Mouse (Mus musculus) kidney, postnatal 0 days (tissue): Measurements from ENCODE around the gene 1700001C02Rik. TPM values are rescaled to one million over a fixed set of nuclear protein-coding genes. Genes with fewer than 3 reads are reported as not detected.

ENCODE experiments used
- ATAC-seq: fragments of 200-750 bp; cut with Nextera tagmentation; replicated peaks from 2 replicates; pipeline ENCODE4 v1.8.0; 2017; ENCODE audit warnings: low read depth, moderate number of reproducible peaks, moderate TSS enrichment, moderate library complexity; ENCODE audit not compliant: low FRiP score
- DNase-seq: peaks from one replicate; pipeline ENCODE4 v3.0.0-alpha.2; 2016; ENCODE audit warnings: low spot score
- H3K27ac ChIP-seq: fragments of 300-500 bp; sonication (generic); 2 replicates; pipeline ENCODE4 v1.5.1; 2014; ENCODE audit warnings: mild to moderate bottlenecking
- H3K27me3 ChIP-seq: fragments of 300-500 bp; sonication (generic); 2 replicates; pipeline ENCODE4 v1.6.1; 2014; ENCODE audit warnings: low read length, mixed read lengths; ENCODE audit not compliant: insufficient read depth
- H3K36me3 ChIP-seq: fragments of 300-500 bp; sonication (generic); 2 replicates; pipeline ENCODE4 v1.6.1; 2014; ENCODE audit warnings: low read length, mixed read lengths; ENCODE audit not compliant: insufficient read depth
- H3K4me1 ChIP-seq: fragments of 300-500 bp; sonication (generic); replicated peaks from 2 replicates; pipeline ENCODE4 v1.6.1; 2014; ENCODE audit warnings: antibody characterized with exemption, low read length, mixed read lengths; ENCODE audit not compliant: insufficient read depth
- H3K4me2 ChIP-seq: fragments of 300-500 bp; sonication (generic); 2 replicates; pipeline ENCODE4 v1.6.1; 2014; ENCODE audit warnings: mild to moderate bottlenecking, low read length, moderate library complexity, mixed read lengths
- H3K4me3 ChIP-seq: fragments of 300-500 bp; sonication (generic); replicated peaks from 2 replicates; pipeline ENCODE4 v1.5.1; 2014; ENCODE audit warnings: low read depth, low read length
- H3K9ac ChIP-seq: fragments of 300-500 bp; sonication (generic); 2 replicates; pipeline ENCODE4 v1.6.1; 2014; ENCODE audit warnings: low read depth, low read length
- H3K9me3 ChIP-seq: fragments of 300-500 bp; sonication (generic); replicated peaks from 2 replicates; pipeline ENCODE4 v1.6.1; 2016; ENCODE audit warnings: low read length, inconsistent platforms, mixed read lengths
- CTCF ChIP-seq: IDR thresholded peaks from 2 replicates; pipeline ENCODE4 v1.5.1; 2016; ENCODE audit warnings: antibody characterized with exemption, low read depth, mild to moderate bottlenecking, moderate library complexity
- WGBS: fragments of 180-500 bp; shearing (Covaris S2); extraction: QIAGEN DNeasy Blood & Tissue Kit; methylation state at CpG from one replicate; pipeline ENCODE4 v1.1.7; 2014; 5-methylcytosine and 5-hydroxymethylcytosine counted together
- polyA plus RNA-seq: library from polyadenylated mRNA; unstranded; fragments of >200 nt; fragmentation: Nextera tagmentation; extraction: Ambion mirVana; gene quantifications from 2 replicates; pipeline ENCODE4 v1.2.1, GENCODE M21; 2015

Gene 1700001C02Rik
- polyA plus RNA-seq, 1 experiment from 2014 or later = not detected

GRCm38 (mm10) chr5:30523131-30523530 lies 57.3 kb downstream of the 1700001C02Rik start:
- Histone ChIP-seq H3K4me3 (no peak overlapping the region), H3K4me2 (no peak overlapping the region), H3K4me1 (no peaks in the 10 kb centered on the region; the same call in 1 of the 2 replicates), H3K9ac (no peak overlapping the region), H3K27me3 (no peaks in the 10 kb centered on the region), H3K9me3 (no peaks in the 10 kb centered on the region), H3K36me3 (no peaks in the 10 kb centered on the region), H3K27ac (no peak overlapping the region)
- 65% methylated on average over 3 of the region's 3 CpGs for WGBS
- DNase-seq = no peak
- ATAC-seq = no peak
- no peak for TF ChIP-seq CTCF

GRCm38 (mm10) chr5:30524213-30524612 lies 58.4 kb downstream of the 1700001C02Rik start:
- no peak overlapping the region for H3K27ac ChIP-seq
- no peak overlapping the region for H3K9ac ChIP-seq
- WGBS = 43% methylated on average over 3 of the region's 3 CpGs
- H3K9me3 ChIP-seq = no peaks in the 10 kb centered on the region
- ATAC-seq = no peak
- DNase-seq = no peak
- no peak for TF ChIP-seq CTCF
- no peaks in the 10 kb centered on the region for H3K36me3 ChIP-seq
- no peaks in the 10 kb centered on the region; the same call in 1 of the 2 replicates for H3K4me1 ChIP-seq
- no peak overlapping the region for H3K4me3 ChIP-seq
- H3K4me2 ChIP-seq = no peak overlapping the region
- no peaks in the 10 kb centered on the region for H3K27me3 ChIP-seq

DNA sequence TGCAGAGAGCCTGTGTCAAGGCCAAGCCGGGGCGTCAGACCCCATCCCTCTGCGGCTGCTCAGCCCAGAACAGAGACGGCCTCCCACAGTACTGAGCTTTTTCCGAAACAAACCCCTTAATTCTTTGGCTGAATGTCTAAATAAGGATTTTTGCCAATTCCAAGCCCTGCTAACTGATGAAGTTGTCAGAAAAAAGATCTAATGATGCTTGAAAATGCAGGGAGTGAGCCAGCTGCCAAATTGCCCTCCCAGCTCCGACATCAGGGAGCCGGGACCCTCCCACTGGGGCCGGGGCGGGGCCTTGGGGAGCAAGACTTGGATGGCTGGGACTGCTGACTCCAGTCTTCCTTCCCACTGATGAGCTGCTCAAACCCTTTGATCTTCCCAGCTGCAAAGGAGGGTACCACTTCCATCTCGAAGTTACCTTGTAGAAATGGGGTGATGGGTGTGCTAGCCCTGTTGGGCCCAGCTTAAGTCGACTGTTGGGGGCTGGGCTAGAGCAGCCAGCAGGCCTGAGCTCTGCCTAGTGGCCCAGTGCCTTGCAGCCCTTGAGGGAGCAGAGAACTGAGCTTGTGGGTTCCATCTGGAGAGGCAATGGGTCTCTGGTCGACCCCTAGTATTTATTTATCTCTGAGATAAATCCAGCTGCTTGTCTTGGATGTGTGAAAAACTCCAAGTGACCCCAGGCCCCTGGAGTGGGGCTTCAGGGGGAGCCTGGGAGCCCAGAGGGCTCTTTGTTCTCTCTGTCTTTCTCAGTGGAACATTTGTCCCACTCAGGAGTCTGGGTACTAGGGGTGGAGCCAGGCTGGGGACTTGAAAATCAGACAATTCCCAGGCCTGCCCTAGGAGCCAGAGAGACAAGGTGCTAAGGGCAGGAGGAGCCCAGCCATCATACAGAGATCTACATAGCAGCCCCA lies 60.3 kb downstream of the 1700001C02Rik start:
- H3K36me3 ChIP-seq = no peaks in the 10 kb centered on the region
- no peak overlapping the region for H3K9ac ChIP-seq
- H3K4me2 ChIP-seq = no peak overlapping the region
- no peak overlapping the region for H3K27ac ChIP-seq
- H3K9me3 ChIP-seq = no peaks in the 10 kb centered on the region
- H3K4me3 ChIP-seq = no peak overlapping the region
- DNase-seq = peak; percentile 55
- 18% methylated on average over 12 of the region's 12 CpGs for WGBS
- no peak for TF ChIP-seq CTCF
- no peaks in the 10 kb centered on the region; the same call in 1 of the 2 replicates for H3K4me1 ChIP-seq
- peak; percentile 49; the same call in 1 of the 2 replicates for ATAC-seq
- H3K27me3 ChIP-seq = no peaks in the 10 kb centered on the region

GRCm38 (mm10) chr5:30527129-30527528 lies 61.3 kb downstream of the 1700001C02Rik start:
- TF ChIP-seq CTCF = no peak
- no peak overlapping the region for H3K27ac ChIP-seq
- H3K4me3 ChIP-seq = no peak overlapping the region
- no peak overlapping the region for H3K9ac ChIP-seq
- no peaks in the 10 kb centered on the region; the same call in 1 of the 2 replicates for H3K4me1 ChIP-seq
- H3K27me3 ChIP-seq = no peaks in the 10 kb centered on the region
- no peaks in the 10 kb centered on the region for H3K36me3 ChIP-seq
- 73% methylated on average over 5 of the region's 5 CpGs for WGBS
- H3K9me3 ChIP-seq = no peaks in the 10 kb centered on the region
- ATAC-seq = no peak
- H3K4me2 ChIP-seq = no peak overlapping the region
- DNase-seq = no peak

GRCm38 (mm10) chr5:30528906-30529305 lies 63.1 kb downstream of the 1700001C02Rik start:
- Histone ChIP-seq H3K4me1 (no peaks in the 10 kb centered on the region; the same call in 1 of the 2 replicates), H3K4me2 (no peak overlapping the region), H3K27ac (no peak overlapping the region), H3K9me3 (no peaks in the 10 kb centered on the region), H3K9ac (no peak overlapping the region), H3K36me3 (no peaks in the 10 kb centered on the region), H3K27me3 (no peaks in the 10 kb centered on the region), H3K4me3 (no peak overlapping the region)
- TF ChIP-seq CTCF = no peak
- ATAC-seq (no peak), DNase-seq (no peak)
- WGBS = 31% methylated on average over 4 of the region's 4 CpGs

Other genes with a start within 250 kb of the 1700001C02Rik start
- 9.2 and 9.7 TPM in 2 replicates for gene Selenoi, start 233.5 kb upstream of the 1700001C02Rik start, polyA plus RNA-seq
- gene Drc1, start 184.7 kb upstream of the 1700001C02Rik start, polyA plus RNA-seq = 0.29 and 0.33 TPM in 2 replicates
- 0.04 and 0.09 TPM in 2 replicates for gene Otof, start 4.1 kb upstream of the 1700001C02Rik start, polyA plus RNA-seq
- gene Cib4, start 79.8 kb downstream of the 1700001C02Rik start, polyA plus RNA-seq = not detected in 2 replicates
- gene Kcnk3, start 122.1 kb downstream of the 1700001C02Rik start, polyA plus RNA-seq = 1.8 and 2.0 TPM in 2 replicates
- gene Slc35f6, start 181.9 kb downstream of the 1700001C02Rik start, polyA plus RNA-seq = 24.8 and 26.7 TPM in 2 replicates
- gene Cenpa, start 200.7 kb downstream of the 1700001C02Rik start, polyA plus RNA-seq = 171 and 175 TPM in 2 replicates
- 1.7 and 2.1 TPM in 2 replicates for gene Dpysl5, start 245.5 kb downstream of the 1700001C02Rik start, polyA plus RNA-seq